ENCODE assay signal across 28 mouse cellular contexts in genomic region chr3:132849669-132850068, GRCm38 (mm10).
"Had no signal": no experiment of that assay in that cellular context is flagged by ENCODE, and none has a peak within 500 bp of the region (broad histone marks: within the 10 kb centered on the region; RNA-seq: fewer than 3 reads in every experiment).

No protein-coding gene starts in this region.

- DNase-seq: cerebellum, adult 18-20 months; cerebellum, adult 2 months; cerebellum, adult 8-10 months; cerebellum, adult 9-10 months; cerebellum, adult 9-11 months; cerebellum, postnatal 10 days; cerebellum, postnatal 14 days; cerebellum, postnatal 25 days; cerebellum, postnatal 36 days; embryo, embryonic 11 days; forebrain, postnatal 0 days; gastrocnemius, adult 2 months; gastrocnemius, postnatal 10 days; gastrocnemius, postnatal 14 days; gastrocnemius, postnatal 25 days; gastrocnemius, postnatal 36 days; heart, adult 18-20 months had no signal

- H3K4me2 ChIP-seq: embryonic facial prominence, embryonic 12.5 days; embryonic facial prominence, embryonic 13.5 days; embryonic facial prominence, embryonic 15.5 days; forebrain, embryonic 12.5 days; forebrain, embryonic 13.5 days; forebrain, embryonic 15.5 days had no signal

- H3K4me3 ChIP-seq: embryonic facial prominence, embryonic 10.5 days; embryonic facial prominence, embryonic 12.5 days; embryonic facial prominence, embryonic 13.5 days; embryonic facial prominence, embryonic 15.5 days; erythroblast, embryonic 14.5 days; forebrain, embryonic 10.5 days; forebrain, embryonic 12.5 days; forebrain, embryonic 13.5 days; forebrain, embryonic 15.5 days; gastrocnemius, adult 2 months had no signal

- H3K9ac ChIP-seq: embryonic facial prominence, embryonic 12.5 days; embryonic facial prominence, embryonic 13.5 days; embryonic facial prominence, embryonic 15.5 days; forebrain, embryonic 12.5 days; forebrain, embryonic 13.5 days; forebrain, embryonic 15.5 days; forebrain, postnatal 0 days had no signal

- H3K9me3 ChIP-seq: embryonic facial prominence, embryonic 10.5 days; embryonic facial prominence, embryonic 12.5 days; embryonic facial prominence, embryonic 13.5 days; embryonic facial prominence, embryonic 15.5 days; forebrain, embryonic 10.5 days; forebrain, embryonic 12.5 days; forebrain, embryonic 13.5 days; forebrain, embryonic 15.5 days had no signal

- H3K36me3 ChIP-seq: embryonic facial prominence, embryonic 10.5 days; embryonic facial prominence, embryonic 12.5 days; embryonic facial prominence, embryonic 13.5 days; embryonic facial prominence, embryonic 15.5 days; forebrain, embryonic 10.5 days; forebrain, embryonic 12.5 days; forebrain, embryonic 15.5 days had no signal

- H3K27me3 ChIP-seq: embryonic facial prominence, embryonic 12.5 days; embryonic facial prominence, embryonic 13.5 days; embryonic facial prominence, embryonic 15.5 days; forebrain, embryonic 12.5 days; forebrain, embryonic 13.5 days; forebrain, embryonic 15.5 days had no signal

- H3K27ac ChIP-seq: embryonic facial prominence, embryonic 10.5 days; embryonic facial prominence, embryonic 12.5 days; embryonic facial prominence, embryonic 13.5 days; embryonic facial prominence, embryonic 15.5 days; forebrain, embryonic 10.5 days; forebrain, embryonic 12.5 days; forebrain, embryonic 13.5 days; forebrain, embryonic 15.5 days; gastrocnemius, adult 2 months had no signal

- H3K4me1 ChIP-seq: embryonic facial prominence, embryonic 12.5 days had no signal

- ATAC-seq: forebrain, embryonic 13.5 days; forebrain, embryonic 14.5 days; forebrain, embryonic 15.5 days; forebrain, embryonic 16.5 days; forebrain, postnatal 0 days had no signal
